Mouse (Mus musculus) lung, postnatal 0 days (tissue): ENCODE results near the gene Veph1.

ENCODE experiments used
- CTCF ChIP-seq: IDR thresholded peaks from 2 replicates; pipeline ENCODE4 v1.5.1; 2016; ENCODE audit warnings: antibody characterized with exemption, mild to moderate bottlenecking
- EP300 ChIP-seq: IDR thresholded peaks from 2 replicates; pipeline ENCODE4 v1.6.1; 2016; ENCODE audit warnings: antibody characterized with exemption, mild to moderate bottlenecking, control low read depth

- TF ChIP-seq CTCF, result no peak
- no peak for TF ChIP-seq EP300
Measured at GRCm38 (mm10) chr3:66172907-66173306, 123.7 kb downstream of the Veph1 start.
